Mouse (Mus musculus): ENCODE measurements around the gene Tmem164. TPM values are rescaled to one million over a fixed set of nuclear protein-coding genes. Genes with fewer than 3 reads are reported as not detected.

The Tmem164 gene
- polyA plus RNA-seq, 1 experiment = 14.2 TPM

DNA sequence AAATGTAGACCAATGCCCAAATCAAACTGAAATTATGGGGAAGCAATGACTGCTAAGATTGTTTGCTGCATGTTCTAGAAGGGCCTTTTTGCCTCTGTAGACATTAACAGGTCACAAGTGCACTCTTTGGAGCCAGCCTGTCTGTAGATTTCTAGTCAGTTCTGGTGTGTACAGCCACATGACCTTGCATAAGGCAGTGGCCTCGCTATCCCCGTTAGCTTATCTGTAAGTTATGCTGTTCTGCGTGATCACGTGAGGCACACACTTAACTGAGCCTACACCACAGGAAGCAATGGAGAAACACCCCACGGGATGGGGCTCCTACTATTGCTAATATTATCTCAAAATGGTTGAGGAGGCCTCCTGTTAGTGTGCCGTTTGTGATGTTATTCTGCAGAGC, 97.4 kb downstream of the Tmem164 start:
- H3K36me3 ChIP-seq (ENCODE audit: control insufficient read depth, insufficient read depth) = peaks cover 6% of the 10 kb centered on the region
- no peak for TF ChIP-seq CTCF (IDR thresholded peaks at IDR 0.05; ENCODE audit: control insufficient read depth, insufficient read depth, insufficient read length)
- no peak for TF ChIP-seq CEBPB (IDR thresholded peaks at IDR 0.05; ENCODE audit: low read depth)
- TF ChIP-seq MAX (IDR thresholded peaks at IDR 0.05) = no peak
- TF ChIP-seq USF1 (IDR thresholded peaks at IDR 0.05; ENCODE audit: low read depth) = no peak
- no peaks in the 10 kb centered on the region for H3K79me2 ChIP-seq (ENCODE audit: control insufficient read depth, insufficient read depth)
- H3ac ChIP-seq (ENCODE audit: control insufficient read depth, insufficient read length, low read depth) = no peak overlapping the region
- H3K27me3 ChIP-seq (ENCODE audit: control insufficient read depth, insufficient read depth, insufficient read length) = no peaks in the 10 kb centered on the region
- no peak overlapping the region for H3K4me3 ChIP-seq (ENCODE audit: insufficient read depth, poor library complexity, severe bottlenecking)
- no peaks in the 10 kb centered on the region for H3K79me3 ChIP-seq (ENCODE audit: low read depth)

- Histone ChIP-seq H3K4me3 (ENCODE audit: insufficient read depth, poor library complexity, severe bottlenecking) (no peak overlapping the region), H3K79me2 (ENCODE audit: control insufficient read depth, insufficient read depth) (no peaks in the 10 kb centered on the region), H3K36me3 (ENCODE audit: control insufficient read depth, insufficient read depth) (no peaks in the 10 kb centered on the region), H3ac (ENCODE audit: control insufficient read depth, insufficient read length, low read depth) (no peak overlapping the region), H3K79me3 (ENCODE audit: low read depth) (no peaks in the 10 kb centered on the region), H3K27me3 (ENCODE audit: control insufficient read depth, insufficient read depth, insufficient read length) (no peaks in the 10 kb centered on the region)
- TF ChIP-seq CTCF (IDR thresholded peaks at IDR 0.05; ENCODE audit: control insufficient read depth, insufficient read depth, insufficient read length) (no peak), MYOG (IDR thresholded peaks at IDR 0.05; ENCODE audit: control insufficient read depth, extremely low read depth, insufficient read length) (no peak), CEBPB (IDR thresholded peaks at IDR 0.05; ENCODE audit: low read depth) (no peak), USF1 (IDR thresholded peaks at IDR 0.05; ENCODE audit: low read depth) (no peak), FOSL1 (IDR thresholded peaks at IDR 0.05; ENCODE audit: insufficient read depth, low read length, poor library complexity, severe bottlenecking) (no peak), MYOD1 (IDR thresholded peaks at IDR 0.05; ENCODE audit: control insufficient read depth, insufficient read length, low read depth) (no peak), MAX (IDR thresholded peaks at IDR 0.05) (no peak)
Observed at GRCm38 (mm10) chrX:142786160-142787052, 105.2 kb downstream of the Tmem164 start.

DNA sequence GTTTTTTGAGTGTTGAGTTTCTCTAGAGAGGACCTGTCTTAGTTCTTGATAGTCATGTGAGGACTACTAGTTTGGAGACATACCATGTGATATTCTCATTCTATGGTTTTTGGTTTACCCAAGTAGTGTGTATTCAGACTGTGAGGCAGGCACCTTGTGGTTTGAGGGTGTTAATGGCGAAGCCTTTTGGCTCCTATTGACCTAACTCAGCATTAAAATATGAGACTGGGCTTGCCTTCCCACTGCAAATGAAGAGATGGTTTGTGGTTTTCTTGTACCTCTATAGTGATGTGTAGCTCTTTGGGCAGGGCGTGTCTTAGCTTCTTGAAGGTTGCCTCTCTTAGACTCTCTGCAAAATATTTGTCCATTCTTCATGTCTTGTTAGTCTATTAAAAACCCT, 111.0 kb downstream of the Tmem164 start:
- Histone ChIP-seq H3K4me3 (ENCODE audit: insufficient read depth, poor library complexity, severe bottlenecking) (no peak overlapping the region), H3K79me3 (ENCODE audit: low read depth) (no peaks in the 10 kb centered on the region), H3K79me2 (ENCODE audit: control insufficient read depth, insufficient read depth) (no peaks in the 10 kb centered on the region), H3ac (ENCODE audit: control insufficient read depth, insufficient read length, low read depth) (no peak overlapping the region), H3K27me3 (ENCODE audit: control insufficient read depth, insufficient read depth, insufficient read length) (no peaks in the 10 kb centered on the region), H3K36me3 (ENCODE audit: control insufficient read depth, insufficient read depth) (no peaks in the 10 kb centered on the region)
- TF ChIP-seq CEBPB (IDR thresholded peaks at IDR 0.05; ENCODE audit: low read depth) (no peak), MAX (IDR thresholded peaks at IDR 0.05) (no peak), MYOD1 (IDR thresholded peaks at IDR 0.05; ENCODE audit: control insufficient read depth, insufficient read length, low read depth) (no peak), MYOG (IDR thresholded peaks at IDR 0.05; ENCODE audit: control insufficient read depth, extremely low read depth, insufficient read length) (no peak), FOSL1 (IDR thresholded peaks at IDR 0.05; ENCODE audit: insufficient read depth, low read length, poor library complexity, severe bottlenecking) (no peak), CTCF (IDR thresholded peaks at IDR 0.05; ENCODE audit: control insufficient read depth, insufficient read depth, insufficient read length) (no peak), USF1 (IDR thresholded peaks at IDR 0.05; ENCODE audit: low read depth) (no peak)

DNA sequence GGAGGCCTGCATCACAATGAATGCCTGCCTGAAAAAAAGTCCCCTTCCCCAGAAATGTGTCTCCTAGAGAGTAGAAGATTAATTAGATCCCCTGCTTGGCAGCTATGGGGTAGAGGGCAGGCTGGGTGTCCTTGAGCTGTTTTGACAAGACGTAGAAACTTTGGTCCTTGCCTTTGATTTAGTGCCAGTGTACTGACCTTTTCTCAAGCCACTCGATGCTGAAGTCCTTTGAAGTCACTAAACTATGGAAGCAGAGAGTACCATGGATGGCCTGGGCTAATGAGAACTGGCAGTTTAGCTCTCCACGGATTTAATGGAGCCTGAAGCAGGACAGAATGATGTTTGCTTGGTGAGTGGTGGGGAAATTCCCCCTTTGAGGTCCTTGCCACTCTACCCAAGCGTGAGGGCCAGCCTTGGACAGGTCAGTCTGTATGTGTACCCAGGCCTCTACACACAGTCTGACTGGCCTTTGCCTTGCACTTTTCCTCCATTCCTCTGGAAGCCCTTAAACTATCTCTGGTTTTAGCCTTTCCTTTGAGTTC, 112.9 kb downstream of the Tmem164 start:
- Histone ChIP-seq H3K4me3 (ENCODE audit: insufficient read depth, poor library complexity, severe bottlenecking) (no peak overlapping the region), H3K27me3 (ENCODE audit: control insufficient read depth, insufficient read depth, insufficient read length) (no peaks in the 10 kb centered on the region), H3ac (ENCODE audit: control insufficient read depth, insufficient read length, low read depth) (no peak overlapping the region), H3K79me2 (ENCODE audit: control insufficient read depth, insufficient read depth) (no peaks in the 10 kb centered on the region), H3K36me3 (ENCODE audit: control insufficient read depth, insufficient read depth) (no peaks in the 10 kb centered on the region), H3K79me3 (ENCODE audit: low read depth) (no peaks in the 10 kb centered on the region)
- TF ChIP-seq CTCF (IDR thresholded peaks at IDR 0.05; ENCODE audit: control insufficient read depth, insufficient read depth, insufficient read length) = no peak
- no peak for TF ChIP-seq MYOG (IDR thresholded peaks at IDR 0.05; ENCODE audit: control insufficient read depth, extremely low read depth, insufficient read length)
- TF ChIP-seq MAX (IDR thresholded peaks at IDR 0.05) = no peak

DNA sequence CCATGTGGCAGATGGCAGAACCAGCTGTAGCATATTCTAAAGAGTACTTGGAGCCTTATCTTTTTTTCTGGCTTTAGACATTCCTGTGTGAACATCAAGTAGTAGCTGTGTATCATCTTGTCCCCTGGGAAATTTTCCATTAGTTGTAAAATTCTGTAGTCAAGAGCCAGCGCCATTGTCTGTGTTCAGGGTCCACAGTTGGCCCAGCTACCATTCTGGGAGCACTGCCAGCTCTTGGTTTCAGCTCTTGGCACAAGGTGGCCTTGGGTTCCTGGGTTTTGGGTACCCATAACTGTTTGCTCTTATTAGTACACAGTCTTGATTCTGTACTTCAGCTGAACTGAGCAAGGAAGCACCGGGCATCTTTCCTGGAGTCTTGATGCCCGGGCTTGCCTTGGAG, 123.4 kb downstream of the Tmem164 start:
- Histone ChIP-seq H3K4me3 (ENCODE audit: insufficient read depth, poor library complexity, severe bottlenecking) (no peak overlapping the region), H3ac (ENCODE audit: control insufficient read depth, insufficient read length, low read depth) (no peak overlapping the region), H3K27me3 (ENCODE audit: control insufficient read depth, insufficient read depth, insufficient read length) (no peaks in the 10 kb centered on the region), H3K79me2 (ENCODE audit: control insufficient read depth, insufficient read depth) (no peaks in the 10 kb centered on the region), H3K36me3 (ENCODE audit: control insufficient read depth, insufficient read depth) (no peaks in the 10 kb centered on the region), H3K79me3 (ENCODE audit: low read depth) (no peaks in the 10 kb centered on the region)
- TF ChIP-seq MAX (IDR thresholded peaks at IDR 0.05) (no peak), FOSL1 (IDR thresholded peaks at IDR 0.05; ENCODE audit: insufficient read depth, low read length, poor library complexity, severe bottlenecking) (no peak), CEBPB (IDR thresholded peaks at IDR 0.05; ENCODE audit: low read depth) (no peak), MYOG (IDR thresholded peaks at IDR 0.05; ENCODE audit: control insufficient read depth, extremely low read depth, insufficient read length) (no peak), CTCF (IDR thresholded peaks at IDR 0.05; ENCODE audit: control insufficient read depth, insufficient read depth, insufficient read length) (no peak), MYOD1 (IDR thresholded peaks at IDR 0.05; ENCODE audit: control insufficient read depth, insufficient read length, low read depth) (no peak), USF1 (IDR thresholded peaks at IDR 0.05; ENCODE audit: low read depth) (no peak)
